Mouse (Mus musculus): ENCODE results near the gene Ube2v1.

DNA sequence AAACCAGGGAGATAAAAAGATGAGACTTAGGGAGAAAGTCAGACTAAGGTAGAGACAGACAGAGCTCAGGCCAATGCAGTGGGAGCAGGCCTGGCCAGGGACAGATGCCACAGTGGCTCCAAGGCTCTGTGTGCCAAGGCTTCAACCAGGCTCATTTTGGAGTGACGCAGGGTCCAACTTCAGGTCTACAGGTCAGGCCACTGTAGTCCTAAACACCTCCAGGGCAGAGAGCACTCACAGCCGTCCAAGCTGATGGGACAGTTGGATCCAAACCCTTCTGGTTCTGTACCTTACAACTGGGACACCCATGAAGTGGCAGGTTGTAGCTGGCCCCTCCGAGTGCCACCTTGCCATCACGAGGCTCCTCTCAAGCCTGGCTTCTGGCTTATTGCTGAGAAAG lies 26.1 kb upstream of the Ube2v1 start:
- TF ChIP-seq CTCF (IDR thresholded peaks at IDR 0.05) (no peak), EP300 (IDR thresholded peaks at IDR 0.05) (no peak)
